9 mouse cellular contexts compared by ENCODE assay signal in genomic region chr5:128439828-128440227, GRCm38 (mm10). TPM values are rescaled to one million over a fixed set of nuclear protein-coding genes. Genes with fewer than 3 reads are reported as not detected.
DNase-seq lines count a peak whose midpoint lies in the region; ATAC-seq lines count a peak whose summit lies in the region.
"Had no signal": no experiment of that assay in that cellular context is flagged by ENCODE, and none has a peak within 500 bp of the region (broad histone marks: within the 10 kb centered on the region; RNA-seq: fewer than 3 reads in every experiment).

No protein-coding gene starts in this region.

- H3K9me3 ChIP-seq in liver, embryonic 12.5 days (replicated peaks) = no peaks in the 10 kb centered on the region
- H3K9me3 ChIP-seq: limb, embryonic 13.5 days had no signal

- no peaks in the 10 kb centered on the region for H3K4me1 ChIP-seq in liver, embryonic 12.5 days
- H3K4me1 ChIP-seq: limb, embryonic 13.5 days had no signal

- no peak overlapping the region for H3K27ac ChIP-seq in liver, embryonic 12.5 days
- H3K27ac ChIP-seq: limb, embryonic 13.5 days had no signal

- H3K27me3 ChIP-seq in liver, embryonic 12.5 days (replicated peaks) = peaks cover 36% of the 10 kb centered on the region

- 7% methylated on average over 5 of the region's 5 CpGs for WGBS in liver, embryonic 12.5 days (ENCODE audit: insufficient replicate concordance)

- no peak for ATAC-seq in liver, embryonic 12.5 days

- H3K4me2 ChIP-seq in liver, embryonic 12.5 days = no peak overlapping the region
- H3K4me2 ChIP-seq: limb, embryonic 13.5 days had no signal

- H3K9ac ChIP-seq in liver, embryonic 12.5 days = no peak overlapping the region
- H3K9ac ChIP-seq: limb, embryonic 13.5 days had no signal

- H3K36me3 ChIP-seq in liver, embryonic 12.5 days = no peaks in the 10 kb centered on the region
- H3K36me3 ChIP-seq: limb, embryonic 13.5 days had no signal

- H3K4me3 ChIP-seq in liver, embryonic 12.5 days = no peak overlapping the region
- H3K4me3 ChIP-seq: limb, embryonic 13.5 days had no signal

- DNase-seq in liver = peak; percentile 41
- DNase-seq in cerebellum, postnatal 10 days = peak; percentile 90 to 92
- peak; percentile 70 for DNase-seq in frontal cortex, postnatal 25 days (ENCODE audit: low spot score in 2 of 2)
- DNase-seq in layer of hippocampus, adult 9-11 months = peak; percentile 30
- DNase-seq in lung, postnatal 25 days (ENCODE audit: low spot score) = peak; percentile 28
- DNase-seq in right cerebral cortex, adult 2 months (ENCODE audit: low spot score in 2 of 2) = peak; percentile 76 to 80
- DNase-seq in yolk sac, embryonic 10.5 days (ENCODE audit: low spot score) = no peak

RNA-seq across cellular contexts. Expression of gene Tmem132d, which starts 7.0 kb away (rescaled TPM):
- polyA plus RNA-seq in liver, embryonic 12.5 days (2016; fragmentation: Nextera tagmentation; extraction: Ambion mirVana) = 0.02 and 0.06 TPM in 2 replicates
